Mouse (Mus musculus): ENCODE data around the gene Slc25a21.

- no peak for TF ChIP-seq CTCF (IDR thresholded peaks at IDR 0.05; ENCODE audit: extremely low read depth, insufficient read depth, insufficient read length, insufficient replicate concordance)
- TF ChIP-seq POLR2A (IDR thresholded peaks at IDR 0.05; ENCODE audit: low read depth, low read length) = no peak
Observed at GRCm38 (mm10) chr12:57184401-57185147, 12.7 kb downstream of the Slc25a21 start.

All from spleen, adult 2 months (tissue).